In the genomic region with DNA sequence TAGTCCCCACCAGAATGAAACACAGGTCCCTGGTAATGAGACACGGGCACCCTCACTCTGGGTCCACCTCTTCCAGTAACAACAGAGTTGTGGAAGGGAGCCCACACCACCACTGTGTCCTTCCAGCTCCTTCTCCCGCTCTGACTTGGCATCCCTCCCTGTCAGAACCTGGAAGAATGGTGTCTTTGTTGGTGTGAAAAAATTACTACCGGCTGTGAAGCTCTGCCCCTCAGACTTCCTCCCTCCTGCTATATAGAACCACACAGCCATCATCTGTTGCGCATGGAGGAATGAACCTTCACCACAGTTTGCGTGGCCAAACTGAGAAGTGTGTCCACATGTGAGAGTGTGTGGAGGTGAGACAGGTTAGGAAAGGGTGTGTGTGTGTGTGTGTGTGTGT, we compare ENCODE assay signal across 15 mouse cellular contexts. TPM values are rescaled to one million over a fixed set of nuclear protein-coding genes. Genes with fewer than 3 reads are reported as not detected.
"Had no signal": no experiment of that assay in that cellular context is flagged by ENCODE, and none has a peak within 500 bp of the region (broad histone marks: within the 10 kb centered on the region; RNA-seq: fewer than 3 reads in every experiment).

No protein-coding gene starts in this region.

- H3K9ac ChIP-seq: liver, embryonic 14.5 days; midbrain, embryonic 12.5 days; neural tube, embryonic 13.5 days; stomach, embryonic 15.5 days had no signal

- H3K27ac ChIP-seq: kidney, postnatal 0 days; liver, embryonic 14.5 days; midbrain, embryonic 12.5 days; neural tube, embryonic 13.5 days; stomach, embryonic 15.5 days had no signal

- H3K36me3 ChIP-seq: midbrain, embryonic 12.5 days; neural tube, embryonic 13.5 days; stomach, embryonic 15.5 days had no signal

- H3K27me3 ChIP-seq: midbrain, embryonic 12.5 days; neural tube, embryonic 13.5 days; stomach, embryonic 15.5 days had no signal

- H3K4me3 ChIP-seq: midbrain, embryonic 12.5 days; neural tube, embryonic 13.5 days; stomach, embryonic 15.5 days had no signal

- H3K9me3 ChIP-seq: midbrain, embryonic 12.5 days; neural tube, embryonic 13.5 days; stomach, embryonic 15.5 days had no signal

- H3K4me2 ChIP-seq: midbrain, embryonic 12.5 days; neural tube, embryonic 13.5 days; stomach, embryonic 15.5 days had no signal

- ATAC-seq: midbrain, embryonic 16.5 days had no signal

- DNase-seq: kidney, adult 9 months; kidney, postnatal 36 days; layer of hippocampus, adult 9-11 months; layer of hippocampus, postnatal 36 days; lung, adult 18-20 months; right cerebral cortex, postnatal 14 days; thymus, adult 2 months; thymus, postnatal 25 days had no signal

- H3K4me1 ChIP-seq: midbrain, embryonic 12.5 days; neural tube, embryonic 13.5 days had no signal

RNA-seq across cellular contexts. Expression of gene Foxc1, which starts 30.7 kb away (rescaled TPM):
- total RNA-seq: megakaryocyte-erythroid progenitor cell, adult 5-6 weeks had no signal
